Comparison of ENCODE assay signal across 8 mouse cellular contexts in genomic region chr2:142900862-142901805, GRCm38 (mm10). TPM values are rescaled to one million over a fixed set of nuclear protein-coding genes. Genes with fewer than 3 reads are reported as not detected.
DNase-seq lines count a peak whose midpoint lies in the region; ATAC-seq lines count a peak whose summit lies in the region.

Gene Kif16b, minus strand, starts transcription at chr2:142901531.

- peaks cover 10% of the 10 kb centered on the region for H3K4me1 ChIP-seq in hindbrain, embryonic 12.5 days

- peak within 1 kb of the TSS; percentile 61 for H3K4me3 ChIP-seq in hindbrain, embryonic 12.5 days

- H3K9ac ChIP-seq in hindbrain, embryonic 12.5 days: peak within 1 kb of the TSS; percentile 69

- peak; percentile 92 for DNase-seq in NIH3T3 (ENCODE audit: low read depth)
- peak; percentile 95 to 97 for DNase-seq in cerebellum, postnatal 10 days
- DNase-seq in frontal cortex, postnatal 10 days (ENCODE audit: low spot score in 2 of 2): peak; percentile 84 to 85
- peak; percentile 84 to 88 for DNase-seq in layer of hippocampus, postnatal 14 days (ENCODE audit: low spot score in 2 of 2)
- DNase-seq in lung, postnatal 14 days: peak; percentile 95
- DNase-seq in retina, adult 2 months (ENCODE audit: low read depth, low spot score): peak; percentile 80
- peak; percentile 94 to 95 for DNase-seq in thymus, postnatal 36 days

- peak within 1 kb of the TSS; percentile 66; the same call in 1 of the 2 replicates for H3K27ac ChIP-seq in hindbrain, embryonic 12.5 days

- no peaks in the 10 kb centered on the region for H3K36me3 ChIP-seq in hindbrain, embryonic 12.5 days

- 1% methylated on average over 52 of the region's 64 CpGs for WGBS in hindbrain, embryonic 12.5 days

- peak within 1 kb of the TSS; percentile 83 for H3K4me2 ChIP-seq in hindbrain, embryonic 12.5 days (replicated peaks)

- no peaks in the 10 kb centered on the region for H3K27me3 ChIP-seq in hindbrain, embryonic 12.5 days

- ATAC-seq in hindbrain, embryonic 12.5 days (ENCODE audit: low FRiP score): peak; percentile 93

- no peaks in the 10 kb centered on the region for H3K9me3 ChIP-seq in hindbrain, embryonic 12.5 days (replicated peaks)

RNA-seq across cellular contexts. Expression of gene Kif16b, which starts in this region (rescaled TPM):
- 8.9 and 9.7 TPM in 2 replicates for polyA plus RNA-seq in hindbrain, embryonic 12.5 days (2016; fragmentation: Nextera tagmentation; extraction: Ambion mirVana)
- total RNA-seq in layer of hippocampus, postnatal 14 days (2021): 1 to 10 TPM; 7.2 to 8.6 TPM

Comparison
In these comparisons a context has a peak if more than half of its experiments do, and no peak if none do; other contexts are left out.
1. Peak in every context shown above with its lines: DNase-seq, ATAC-seq, H3K4me3 ChIP-seq and H3K27ac ChIP-seq.